Mouse (Mus musculus) testis, adult 2 months (tissue): Measurements from ENCODE around the gene Tmc1.

Source experiments
- CTCF ChIP-seq: fragments of 200-500 bp; IDR thresholded peaks from 2 replicates; pipeline ENCODE4 v1.5.1; 2012; ENCODE audit warnings: low read depth, mild to moderate bottlenecking, inconsistent platforms, low read length, moderate library complexity; ENCODE audit not compliant: control insufficient read depth, insufficient read depth, insufficient replicate concordance
- POLR2A ChIP-seq: fragments of 200-500 bp; IDR thresholded peaks from 2 replicates; pipeline ENCODE4 v1.6.1; 2012; ENCODE audit warnings: low read depth, mild to moderate bottlenecking, inconsistent platforms, low read length, moderate library complexity; ENCODE audit not compliant: control insufficient read depth

DNA sequence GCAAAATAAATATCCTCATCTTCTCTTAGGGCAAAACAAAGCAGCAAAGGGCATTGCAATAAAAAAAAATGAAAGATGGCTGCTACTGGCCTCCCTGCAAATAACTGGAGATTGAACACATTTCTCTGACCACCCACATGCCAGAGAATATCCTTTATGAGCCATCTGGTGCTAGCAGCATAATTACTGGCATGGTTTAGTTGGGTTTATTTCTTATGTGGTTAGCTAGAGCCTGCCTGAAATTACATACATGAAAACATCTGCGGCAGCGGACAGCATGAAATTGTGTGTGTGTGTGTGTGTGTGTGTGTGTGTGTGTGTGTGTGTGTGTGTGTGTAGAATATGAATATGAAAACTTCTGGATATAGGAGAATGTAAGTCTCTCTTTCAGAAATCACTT is 161.2 kb downstream of the Tmc1 start:
- TF ChIP-seq CTCF (no peak), POLR2A (no peak)
